Mouse (Mus musculus): Measurements from ENCODE around the gene Ing2. TPM values are rescaled to one million over a fixed set of nuclear protein-coding genes. Genes with fewer than 3 reads are reported as not detected.

Gene Ing2
- polyA plus RNA-seq, 1 experiment from 2014 or later, result 9.5 TPM

DNA sequence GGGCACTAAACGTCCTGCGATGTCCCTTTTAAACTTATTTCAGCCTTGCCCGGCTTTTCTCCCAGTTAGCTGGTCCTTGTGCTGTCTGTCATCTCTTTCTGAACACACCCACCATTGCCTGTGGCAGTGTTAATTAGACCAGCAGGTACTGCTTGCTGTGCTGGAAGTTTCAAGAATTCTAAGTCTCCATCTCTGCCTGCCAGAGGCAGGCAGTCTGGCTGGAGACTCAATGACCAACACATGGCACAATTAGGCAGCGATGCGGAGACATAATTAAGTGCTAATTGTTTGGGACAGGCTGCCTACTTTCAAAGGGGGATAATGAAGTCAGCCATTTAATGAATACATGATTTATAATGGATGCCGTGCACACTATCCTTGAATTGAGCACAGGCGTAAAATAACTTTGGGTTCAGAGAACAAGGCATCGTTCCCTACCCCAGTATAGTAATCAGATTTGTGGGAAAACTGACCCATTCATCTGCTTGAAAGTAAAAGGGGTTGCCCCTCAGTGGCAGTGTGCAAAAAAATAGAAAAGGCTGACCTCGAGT lies 32.8 kb downstream of the Ing2 start:
- Histone ChIP-seq H3K4me1 (ENCODE audit: control insufficient read depth, insufficient read depth, low read length) (no peaks in the 10 kb centered on the region), H3K9ac (ENCODE audit: low read length) (no peak overlapping the region), H3K27ac (ENCODE audit: low read length) (no peak overlapping the region), H3K4me3 (replicated peaks; ENCODE audit: low read length) (no peak overlapping the region), H3K9me3 (replicated peaks; ENCODE audit: control insufficient read depth, low read length) (no peaks in the 10 kb centered on the region), H3K36me3 (ENCODE audit: control insufficient read depth, insufficient read depth, low read length) (no peaks in the 10 kb centered on the region), H3K27me3 (ENCODE audit: control insufficient read depth, insufficient read depth, low read length) (no peaks in the 10 kb centered on the region), H3K4me2 (ENCODE audit: low read depth, low read length) (no peak overlapping the region)
- 85% methylated on average over 9 of the region's 9 CpGs for WGBS
- ATAC-seq (ENCODE audit: insufficient read depth, low FRiP score), result no peak

DNA sequence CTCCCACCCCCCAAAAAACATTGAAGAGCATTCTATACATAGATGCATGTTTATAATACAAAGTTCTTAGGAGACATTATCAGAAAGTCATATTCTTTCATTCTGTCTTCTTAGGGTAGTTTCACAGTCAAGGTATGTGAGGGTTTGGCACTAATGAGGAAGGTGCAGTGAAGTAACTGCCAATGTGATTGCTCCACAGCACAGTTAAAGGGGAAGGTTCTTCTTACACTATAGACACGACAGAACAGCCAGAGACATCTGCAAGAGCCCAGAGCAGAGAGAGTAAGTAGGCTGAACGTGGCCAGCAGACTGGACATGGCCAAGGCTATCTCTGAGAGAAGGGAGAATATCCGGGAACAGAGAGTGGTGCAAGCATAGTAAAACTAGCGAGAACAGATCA lies 38.2 kb downstream of the Ing2 start:
- Histone ChIP-seq H3K27ac (ENCODE audit: low read length) (no peak overlapping the region), H3K4me2 (ENCODE audit: low read depth, low read length) (no peak overlapping the region), H3K4me3 (replicated peaks; ENCODE audit: low read length) (no peak overlapping the region), H3K36me3 (ENCODE audit: control insufficient read depth, insufficient read depth, low read length) (no peaks in the 10 kb centered on the region), H3K27me3 (ENCODE audit: control insufficient read depth, insufficient read depth, low read length) (no peaks in the 10 kb centered on the region), H3K9me3 (replicated peaks; ENCODE audit: control insufficient read depth, low read length) (no peaks in the 10 kb centered on the region), H3K4me1 (ENCODE audit: control insufficient read depth, insufficient read depth, low read length) (no peaks in the 10 kb centered on the region), H3K9ac (ENCODE audit: low read length) (no peak overlapping the region)
- WGBS, result 66% methylated on average over 4 of the region's 4 CpGs
- ATAC-seq (ENCODE audit: insufficient read depth, low FRiP score), result no peak

DNA sequence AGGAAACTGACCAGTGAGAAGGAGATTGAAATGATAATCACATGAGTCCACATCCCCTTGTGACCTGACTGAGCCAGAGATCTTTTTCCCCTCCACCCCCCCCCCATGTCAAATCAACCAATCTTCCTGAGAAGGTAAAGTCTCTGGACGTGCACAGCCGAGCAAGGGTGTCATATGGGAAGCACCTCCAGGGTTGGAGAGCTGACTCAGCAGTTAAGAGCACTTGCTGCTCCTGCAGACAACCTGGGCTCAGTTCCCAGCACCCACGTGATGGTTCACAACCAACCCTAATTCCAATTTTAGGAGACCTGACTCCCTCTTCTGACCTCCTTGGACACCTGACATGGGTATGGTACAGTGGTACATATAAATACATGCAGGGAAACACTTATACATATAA lies 39.3 kb downstream of the Ing2 start:
- H3K27ac ChIP-seq (ENCODE audit: low read length), result no peak overlapping the region
- no peak for ATAC-seq (ENCODE audit: insufficient read depth, low FRiP score)
- H3K9me3 ChIP-seq (replicated peaks; ENCODE audit: control insufficient read depth, low read length), result no peaks in the 10 kb centered on the region; the same call in 1 of the 2 replicates
- H3K36me3 ChIP-seq (ENCODE audit: control insufficient read depth, insufficient read depth, low read length), result no peaks in the 10 kb centered on the region
- no peak overlapping the region for H3K4me3 ChIP-seq (replicated peaks; ENCODE audit: low read length)
- no peaks in the 10 kb centered on the region for H3K4me1 ChIP-seq (ENCODE audit: control insufficient read depth, insufficient read depth, low read length)
- 76% methylated on average over 3 of the region's 3 CpGs for WGBS
- H3K9ac ChIP-seq (ENCODE audit: low read length), result no peak overlapping the region
- no peak overlapping the region for H3K4me2 ChIP-seq (ENCODE audit: low read depth, low read length)
- no peaks in the 10 kb centered on the region for H3K27me3 ChIP-seq (ENCODE audit: control insufficient read depth, insufficient read depth, low read length)

DNA sequence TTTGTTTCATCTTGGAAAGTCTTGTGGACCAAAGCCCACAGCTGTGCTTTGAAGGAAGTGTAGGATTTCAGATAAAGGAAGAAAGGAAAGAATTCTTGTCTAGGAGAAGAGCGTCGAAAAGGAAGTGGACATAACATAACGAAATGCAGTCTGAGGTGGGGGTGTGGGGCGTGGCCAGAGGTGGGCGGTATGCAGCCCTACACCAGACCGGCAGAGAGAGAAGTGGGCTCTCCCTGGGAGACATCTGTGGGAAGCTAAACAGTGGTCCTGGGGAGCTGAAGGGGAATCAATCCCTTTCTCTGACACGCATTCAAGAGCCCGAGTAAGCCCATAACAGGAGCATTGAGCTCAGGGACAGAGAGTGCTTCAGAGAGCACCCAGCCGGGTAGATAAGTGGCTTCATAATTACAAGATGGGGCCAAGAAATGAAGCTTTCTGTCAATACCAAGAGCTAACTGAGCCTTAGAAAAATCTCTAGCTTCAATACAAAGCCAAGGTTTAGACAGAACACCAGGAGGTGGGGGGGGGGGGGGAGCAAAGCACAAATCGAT lies 40.5 kb downstream of the Ing2 start:
- Histone ChIP-seq H3K4me2 (ENCODE audit: low read depth, low read length) (peak overlapping the region; percentile 31), H3K9me3 (replicated peaks; ENCODE audit: control insufficient read depth, low read length) (no peaks in the 10 kb centered on the region; the same call in 1 of the 2 replicates), H3K4me3 (replicated peaks; ENCODE audit: low read length) (no peak overlapping the region), H3K27ac (ENCODE audit: low read length) (no peak overlapping the region), H3K4me1 (ENCODE audit: control insufficient read depth, insufficient read depth, low read length) (no peaks in the 10 kb centered on the region), H3K27me3 (ENCODE audit: control insufficient read depth, insufficient read depth, low read length) (no peaks in the 10 kb centered on the region), H3K36me3 (ENCODE audit: control insufficient read depth, insufficient read depth, low read length) (no peaks in the 10 kb centered on the region), H3K9ac (ENCODE audit: low read length) (no peak overlapping the region)
- 31% methylated on average over 10 of the region's 10 CpGs for WGBS
- ATAC-seq (ENCODE audit: insufficient read depth, low FRiP score), result no peak

DNA sequence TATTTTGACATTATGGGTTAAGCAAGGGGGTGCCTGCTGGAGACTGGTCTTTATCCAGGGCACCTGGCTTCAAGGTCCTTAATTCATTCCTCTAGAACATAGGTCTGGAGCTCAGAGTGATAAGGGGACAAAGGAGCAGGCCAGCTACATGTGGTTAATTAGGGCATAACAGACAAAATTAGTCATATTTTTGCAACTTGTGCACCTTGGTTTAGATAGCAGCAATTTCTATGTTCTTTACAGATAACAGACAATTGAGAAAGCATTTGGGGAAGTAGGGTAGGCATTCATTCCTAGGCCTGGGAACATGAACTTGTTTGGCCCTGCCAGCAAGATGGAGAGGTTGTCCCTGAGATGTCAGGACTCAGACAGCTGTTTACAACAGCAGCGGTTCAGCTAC lies 54.2 kb downstream of the Ing2 start:
- peaks cover 6% of the 10 kb centered on the region; the same call in 1 of the 2 replicates for H3K9me3 ChIP-seq (replicated peaks; ENCODE audit: control insufficient read depth, low read length)
- no peak overlapping the region for H3K9ac ChIP-seq (ENCODE audit: low read length)
- no peak overlapping the region for H3K27ac ChIP-seq (ENCODE audit: low read length)
- H3K4me1 ChIP-seq (ENCODE audit: control insufficient read depth, insufficient read depth, low read length), result no peaks in the 10 kb centered on the region
- H3K4me2 ChIP-seq (ENCODE audit: low read depth, low read length), result no peak overlapping the region
- ATAC-seq (ENCODE audit: insufficient read depth, low FRiP score), result no peak
- 74% methylated on average over 1 of the region's 1 CpGs for WGBS
- no peak overlapping the region for H3K4me3 ChIP-seq (replicated peaks; ENCODE audit: low read length)
- H3K27me3 ChIP-seq (ENCODE audit: control insufficient read depth, insufficient read depth, low read length), result no peaks in the 10 kb centered on the region
- no peaks in the 10 kb centered on the region for H3K36me3 ChIP-seq (ENCODE audit: control insufficient read depth, insufficient read depth, low read length)

Other genes starting within 250 kb of the Ing2 start
- gene Stox2, start 229.2 kb downstream of the Ing2 start, polyA plus RNA-seq (2015; fragmentation: Nextera tagmentation; extraction: Ambion mirVana), result 8.7 and 9.2 TPM in 2 replicates
- gene Trappc11, start 142.1 kb downstream of the Ing2 start, polyA plus RNA-seq (2015; fragmentation: Nextera tagmentation; extraction: Ambion mirVana), result 30.0 and 30.5 TPM in 2 replicates
- 30.6 and 34.6 TPM in 2 replicates for gene Rwdd4a, start 141.9 kb downstream of the Ing2 start, polyA plus RNA-seq (2015; fragmentation: Nextera tagmentation; extraction: Ambion mirVana)
- 18.6 and 18.8 TPM in 2 replicates for gene Cdkn2aip, start 38.4 kb upstream of the Ing2 start, polyA plus RNA-seq (2015; fragmentation: Nextera tagmentation; extraction: Ambion mirVana)
- gene Cldn24, start 146.6 kb upstream of the Ing2 start, polyA plus RNA-seq (2015; fragmentation: Nextera tagmentation; extraction: Ambion mirVana), result not detected in 2 replicates
- gene Cldn22, start 148.9 kb upstream of the Ing2 start, polyA plus RNA-seq (2015; fragmentation: Nextera tagmentation; extraction: Ambion mirVana), result not detected in 2 replicates